Mouse (Mus musculus) G1E (cell line): ENCODE measurements around the gene Slc19a1.

Source experiments
- CTCF ChIP-seq: IDR thresholded peaks from 2 replicates; pipeline ENCODE4 v1.5.1; 2012; ENCODE audit warnings: low read depth, low read length, inconsistent platforms, mixed read lengths
- GATA1 ChIP-seq: IDR thresholded peaks from 2 replicates; pipeline ENCODE4 v1.6.1; 2012; ENCODE audit warnings: borderline replicate concordance, low read length, inconsistent platforms, mixed read lengths
- TAL1 ChIP-seq: conservative IDR thresholded peaks from 2 replicates; pipeline ENCODE4 v1.6.1; 2012; ENCODE audit warnings: low read depth, low read length, inconsistent platforms, mixed read lengths

- TF ChIP-seq CTCF (no peak), GATA1 (no peak), TAL1 (no peak)
These were observed 27.1 kb upstream of the Slc19a1 start for GRCm38 (mm10) chr10:77004936-77005335.
